Mouse (Mus musculus): ENCODE results near the gene Slc25a25. TPM values are rescaled to one million over a fixed set of nuclear protein-coding genes. Genes with fewer than 3 reads are reported as not detected.

Slc25a25 gene
- polyA plus RNA-seq, 1 experiment from 2014 or later = 47.7 TPM

DNA sequence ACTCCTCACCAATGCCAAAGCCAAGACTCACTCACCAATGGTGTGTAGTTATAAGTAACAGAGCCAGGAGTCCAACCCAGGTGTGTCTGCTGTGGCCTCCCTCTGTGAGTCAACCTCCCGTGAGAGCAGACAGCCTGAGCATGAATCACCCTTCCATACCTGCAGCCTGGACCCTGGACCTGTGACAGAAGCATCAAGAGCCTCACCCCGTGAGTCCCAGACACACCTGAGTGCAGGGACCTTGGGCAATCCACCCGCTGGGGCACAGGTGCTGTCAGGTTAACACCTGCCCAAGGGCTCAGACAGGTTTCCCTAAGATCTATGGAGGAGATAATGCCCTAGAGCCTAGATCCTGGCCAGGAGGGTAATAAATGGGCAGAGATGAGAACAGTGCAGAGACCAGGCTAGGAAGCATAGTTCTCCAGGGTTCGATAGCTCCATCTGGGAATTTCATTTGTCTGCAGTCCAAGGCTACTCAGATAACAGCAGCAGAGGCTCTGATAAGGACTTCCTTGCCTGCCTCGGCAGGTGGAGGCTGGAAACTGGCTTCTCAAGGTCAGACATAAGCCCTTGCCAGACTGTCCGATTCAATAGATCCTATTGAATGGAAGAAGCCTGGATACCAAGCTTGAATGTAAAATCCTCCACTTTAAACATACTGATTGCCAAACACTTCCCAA, 19.9 kb upstream of the Slc25a25 start:
- H3K4me3 ChIP-seq (replicated peaks; ENCODE audit: low read length) = no peak overlapping the region
- no peak overlapping the region for H3K27ac ChIP-seq (ENCODE audit: low read length)
- ATAC-seq = no peak
- WGBS = 86% methylated on average over 6 of the region's 6 CpGs
- H3K4me2 ChIP-seq (ENCODE audit: low read length) = no peak overlapping the region
- H3K4me1 ChIP-seq (replicated peaks; ENCODE audit: control insufficient read depth, insufficient read depth, low read length) = no peaks in the 10 kb centered on the region
- H3K9ac ChIP-seq (replicated peaks; ENCODE audit: low read depth, low read length) = no peak overlapping the region
- H3K36me3 ChIP-seq (ENCODE audit: control insufficient read depth, insufficient read depth) = no peaks in the 10 kb centered on the region
- no peaks in the 10 kb centered on the region for H3K9me3 ChIP-seq (ENCODE audit: control insufficient read depth, low read length)
- no peaks in the 10 kb centered on the region for H3K27me3 ChIP-seq (replicated peaks; ENCODE audit: control insufficient read depth, insufficient read depth, low read length)

DNA sequence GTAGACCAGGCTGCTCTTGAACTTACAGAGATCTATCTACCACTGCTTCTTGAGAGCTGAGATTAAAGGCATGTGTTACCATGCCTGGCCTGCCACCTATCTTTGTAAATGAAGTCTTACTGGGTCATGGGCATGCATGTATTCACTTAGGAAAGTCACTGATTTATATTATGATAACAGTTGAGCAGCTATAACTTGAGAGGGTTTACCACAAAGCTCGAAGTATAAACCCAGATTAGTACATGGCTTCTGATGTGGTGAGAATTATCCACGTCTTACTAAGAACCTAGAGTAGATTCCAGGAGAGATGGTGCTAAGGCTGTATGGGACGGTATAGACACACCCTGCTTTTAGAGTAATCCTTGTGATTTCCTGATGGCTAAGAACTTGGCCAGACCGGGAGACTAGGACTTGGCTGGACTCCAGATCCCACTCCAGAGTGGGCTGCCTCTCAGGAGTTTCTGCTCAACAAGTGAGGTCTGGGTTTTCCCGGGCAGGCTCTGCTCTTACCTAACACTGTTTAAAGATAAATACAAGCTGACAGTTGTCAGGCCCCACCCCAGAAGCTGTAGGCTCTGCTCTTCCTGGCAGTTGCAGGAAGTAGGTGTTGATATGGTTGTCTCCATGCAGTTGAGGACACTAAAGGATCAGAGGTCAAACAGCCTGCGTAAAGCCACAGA, 13.1 kb upstream of the Slc25a25 start:
- H3K36me3 ChIP-seq (ENCODE audit: control insufficient read depth, insufficient read depth) = no peaks in the 10 kb centered on the region
- 0 out of 2 replicates have a peak, but pooled peaks cover 3% of the 10 kb centered on the region for H3K27me3 ChIP-seq (replicated peaks; ENCODE audit: control insufficient read depth, insufficient read depth, low read length)
- WGBS = 72% methylated on average over 6 of the region's 6 CpGs
- no peak overlapping the region for H3K4me2 ChIP-seq (ENCODE audit: low read length)
- no peak overlapping the region for H3K9ac ChIP-seq (replicated peaks; ENCODE audit: low read depth, low read length)
- no peak overlapping the region for H3K27ac ChIP-seq (ENCODE audit: low read length)
- no peaks in the 10 kb centered on the region for H3K9me3 ChIP-seq (ENCODE audit: control insufficient read depth, low read length)
- H3K4me1 ChIP-seq (replicated peaks; ENCODE audit: control insufficient read depth, insufficient read depth, low read length) = no peaks in the 10 kb centered on the region
- no peak overlapping the region for H3K4me3 ChIP-seq (replicated peaks; ENCODE audit: low read length)
- no peak for ATAC-seq

DNA sequence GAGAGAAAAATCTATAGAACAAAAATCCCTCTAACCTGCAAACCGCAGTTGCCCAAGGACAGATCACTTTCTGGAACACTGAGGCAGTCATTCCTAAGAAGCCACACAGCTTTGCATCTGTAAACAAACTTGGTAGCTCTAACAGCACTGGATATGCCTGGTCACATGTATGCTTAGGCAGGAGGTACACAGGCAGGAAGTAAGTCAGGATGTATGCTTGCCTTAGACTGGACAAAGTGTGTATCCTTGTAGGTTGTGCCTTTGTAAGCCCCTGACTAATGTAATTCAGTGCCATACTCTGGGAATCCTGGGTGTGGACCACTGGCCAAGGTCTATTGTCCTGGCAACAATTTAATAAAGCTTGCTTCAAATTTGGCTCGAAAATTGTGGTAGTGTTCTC, 12.5 kb upstream of the Slc25a25 start:
- 74% methylated on average over 2 of the region's 2 CpGs for WGBS
- no peak overlapping the region for H3K27ac ChIP-seq (ENCODE audit: low read length)
- H3K9me3 ChIP-seq (ENCODE audit: control insufficient read depth, low read length) = no peaks in the 10 kb centered on the region
- no peak overlapping the region for H3K4me2 ChIP-seq (ENCODE audit: low read length)
- no peak overlapping the region for H3K4me3 ChIP-seq (replicated peaks; ENCODE audit: low read length)
- no peak overlapping the region for H3K9ac ChIP-seq (replicated peaks; ENCODE audit: low read depth, low read length)
- H3K27me3 ChIP-seq (replicated peaks; ENCODE audit: control insufficient read depth, insufficient read depth, low read length) = 0 out of 2 replicates have a peak, but pooled peaks cover 3% of the 10 kb centered on the region
- H3K4me1 ChIP-seq (replicated peaks; ENCODE audit: control insufficient read depth, insufficient read depth, low read length) = no peaks in the 10 kb centered on the region
- H3K36me3 ChIP-seq (ENCODE audit: control insufficient read depth, insufficient read depth) = no peaks in the 10 kb centered on the region
- ATAC-seq = no peak

DNA sequence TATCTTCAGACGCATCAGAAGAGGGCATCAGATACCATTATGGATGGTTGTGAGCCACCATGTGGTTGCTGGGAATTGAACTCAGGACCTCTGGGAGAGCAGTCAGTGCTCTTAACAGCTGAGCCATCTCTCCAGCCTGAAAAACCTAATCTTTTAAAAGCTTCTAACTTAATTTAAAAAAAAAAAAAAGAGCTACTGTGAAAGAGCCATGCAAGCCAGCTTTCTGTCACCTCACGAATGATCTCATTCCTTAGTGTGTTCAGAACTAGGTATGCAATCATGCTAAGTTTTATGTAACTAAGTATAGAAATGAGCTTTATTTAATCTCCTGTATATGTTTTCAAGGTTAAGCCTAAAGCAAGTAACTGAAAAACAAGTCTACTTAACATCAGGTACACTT, 8.4 kb upstream of the Slc25a25 start:
- Histone ChIP-seq H3K27me3 (replicated peaks; ENCODE audit: control insufficient read depth, insufficient read depth, low read length) (0 out of 2 replicates have a peak, but pooled peaks cover 3% of the 10 kb centered on the region), H3K4me1 (replicated peaks; ENCODE audit: control insufficient read depth, insufficient read depth, low read length) (no peaks in the 10 kb centered on the region), H3K36me3 (ENCODE audit: control insufficient read depth, insufficient read depth) (no peaks in the 10 kb centered on the region; the same call in 1 of the 2 replicates), H3K9ac (replicated peaks; ENCODE audit: low read depth, low read length) (no peak overlapping the region), H3K4me3 (replicated peaks; ENCODE audit: low read length) (no peak overlapping the region), H3K27ac (ENCODE audit: low read length) (no peak overlapping the region), H3K9me3 (ENCODE audit: control insufficient read depth, low read length) (no peaks in the 10 kb centered on the region), H3K4me2 (ENCODE audit: low read length) (no peak overlapping the region)
- WGBS = 91% methylated on average over 2 of the region's 2 CpGs
- ATAC-seq = no peak

DNA sequence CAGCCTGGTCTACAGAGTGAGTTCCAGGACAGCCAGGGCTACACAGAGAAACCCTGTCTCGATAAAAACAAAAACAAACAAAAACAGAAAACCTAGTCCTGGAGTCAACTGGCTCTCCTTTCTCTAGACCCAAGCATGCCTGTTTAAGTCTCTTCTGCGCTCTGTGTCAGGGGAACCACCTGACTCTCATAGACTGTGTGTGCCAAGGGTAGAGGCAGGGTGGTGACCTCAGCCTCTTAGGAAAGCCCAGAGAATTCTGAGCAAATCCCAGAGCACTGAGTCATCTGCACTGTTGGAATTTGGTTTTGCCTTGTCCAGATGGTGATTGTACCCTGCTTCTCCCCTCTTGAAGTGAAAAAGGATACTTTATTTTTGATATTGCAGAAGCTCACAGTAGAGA, 7.1 kb upstream of the Slc25a25 start:
- Histone ChIP-seq H3K9me3 (ENCODE audit: control insufficient read depth, low read length) (no peaks in the 10 kb centered on the region), H3K27me3 (replicated peaks; ENCODE audit: control insufficient read depth, insufficient read depth, low read length) (0 out of 2 replicates have a peak, but pooled peaks cover 3% of the 10 kb centered on the region)
- WGBS = 87% methylated on average over 2 of the region's 2 CpGs

DNA sequence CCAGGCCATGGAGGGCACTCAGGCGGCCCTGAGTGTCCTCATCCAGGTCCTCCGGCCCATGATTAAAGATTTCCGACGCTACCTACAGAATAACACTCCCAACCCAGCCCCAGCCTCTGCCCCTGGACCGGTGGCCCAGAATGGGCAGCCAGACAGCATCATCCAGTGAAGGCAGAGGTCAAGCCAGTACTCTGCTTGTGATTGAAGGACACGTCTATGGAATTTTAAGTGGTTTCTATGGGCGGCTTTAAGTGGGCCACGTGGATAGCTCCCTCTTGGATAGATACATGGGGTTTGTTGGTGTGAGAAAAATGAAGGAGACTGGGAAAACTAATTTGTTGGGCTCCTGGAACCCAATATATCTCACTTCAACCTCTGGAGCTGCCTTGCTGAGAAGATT, 3.9 kb upstream of the Slc25a25 start:
- Histone ChIP-seq H3K4me3 (replicated peaks; ENCODE audit: low read length) (no peak overlapping the region), H3K9me3 (ENCODE audit: control insufficient read depth, low read length) (no peaks in the 10 kb centered on the region), H3K4me1 (replicated peaks; ENCODE audit: control insufficient read depth, insufficient read depth, low read length) (peaks cover 20% of the 10 kb centered on the region), H3K4me2 (ENCODE audit: low read length) (no peak overlapping the region), H3K27ac (ENCODE audit: low read length) (no peak overlapping the region), H3K36me3 (ENCODE audit: control insufficient read depth, insufficient read depth) (no peaks in the 10 kb centered on the region; the same call in 1 of the 2 replicates), H3K9ac (replicated peaks; ENCODE audit: low read depth, low read length) (no peak overlapping the region), H3K27me3 (replicated peaks; ENCODE audit: control insufficient read depth, insufficient read depth, low read length) (no peaks in the 10 kb centered on the region)
- no peak for ATAC-seq
- WGBS = 94% methylated on average over 8 of the region's 8 CpGs

More for the DNA sequence above, 7.1 kb upstream of the Slc25a25 start:
- no peak for ATAC-seq
- no peak overlapping the region for H3K9ac ChIP-seq (replicated peaks; ENCODE audit: low read depth, low read length)
- no peak overlapping the region for H3K27ac ChIP-seq (ENCODE audit: low read length)
- H3K36me3 ChIP-seq (ENCODE audit: control insufficient read depth, insufficient read depth) = no peaks in the 10 kb centered on the region; the same call in 1 of the 2 replicates
- peaks cover 1% of the 10 kb centered on the region; the same call in 1 of the 2 replicates for H3K4me1 ChIP-seq (replicated peaks; ENCODE audit: control insufficient read depth, insufficient read depth, low read length)
- H3K4me3 ChIP-seq (replicated peaks; ENCODE audit: low read length) = no peak overlapping the region
- no peak overlapping the region for H3K4me2 ChIP-seq (ENCODE audit: low read length)

DNA sequence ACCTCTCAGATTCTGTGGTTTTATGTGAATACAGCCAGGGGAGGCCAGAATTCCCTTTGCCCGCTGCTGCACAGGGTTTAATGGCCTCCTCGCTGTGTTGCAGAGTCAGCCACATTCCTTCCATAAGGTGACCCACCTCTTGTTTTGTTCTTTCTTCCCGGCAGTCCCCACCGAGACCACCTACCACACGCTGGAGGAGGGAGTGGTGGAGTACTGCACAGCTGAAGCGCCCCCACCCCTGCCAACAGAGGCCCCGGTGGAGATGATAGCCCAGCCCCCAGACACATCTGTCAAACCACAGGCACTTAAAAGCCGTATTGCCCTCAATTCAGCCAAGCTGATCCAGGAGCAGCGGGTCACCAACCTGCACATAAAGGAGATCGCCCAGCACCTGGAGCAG, 3.4 kb upstream of the Slc25a25 start:
- Histone ChIP-seq H3K4me2 (ENCODE audit: low read length) (no peak overlapping the region), H3K27ac (ENCODE audit: low read length) (no peak overlapping the region), H3K4me1 (replicated peaks; ENCODE audit: control insufficient read depth, insufficient read depth, low read length) (peaks cover 25% of the 10 kb centered on the region), H3K27me3 (replicated peaks; ENCODE audit: control insufficient read depth, insufficient read depth, low read length) (no peaks in the 10 kb centered on the region), H3K9ac (replicated peaks; ENCODE audit: low read depth, low read length) (no peak overlapping the region), H3K36me3 (ENCODE audit: control insufficient read depth, insufficient read depth) (no peaks in the 10 kb centered on the region; the same call in 1 of the 2 replicates), H3K4me3 (replicated peaks; ENCODE audit: low read length) (no peak overlapping the region), H3K9me3 (ENCODE audit: control insufficient read depth, low read length) (no peaks in the 10 kb centered on the region)
- no peak for ATAC-seq
- 89% methylated on average over 10 of the region's 10 CpGs for WGBS

DNA sequence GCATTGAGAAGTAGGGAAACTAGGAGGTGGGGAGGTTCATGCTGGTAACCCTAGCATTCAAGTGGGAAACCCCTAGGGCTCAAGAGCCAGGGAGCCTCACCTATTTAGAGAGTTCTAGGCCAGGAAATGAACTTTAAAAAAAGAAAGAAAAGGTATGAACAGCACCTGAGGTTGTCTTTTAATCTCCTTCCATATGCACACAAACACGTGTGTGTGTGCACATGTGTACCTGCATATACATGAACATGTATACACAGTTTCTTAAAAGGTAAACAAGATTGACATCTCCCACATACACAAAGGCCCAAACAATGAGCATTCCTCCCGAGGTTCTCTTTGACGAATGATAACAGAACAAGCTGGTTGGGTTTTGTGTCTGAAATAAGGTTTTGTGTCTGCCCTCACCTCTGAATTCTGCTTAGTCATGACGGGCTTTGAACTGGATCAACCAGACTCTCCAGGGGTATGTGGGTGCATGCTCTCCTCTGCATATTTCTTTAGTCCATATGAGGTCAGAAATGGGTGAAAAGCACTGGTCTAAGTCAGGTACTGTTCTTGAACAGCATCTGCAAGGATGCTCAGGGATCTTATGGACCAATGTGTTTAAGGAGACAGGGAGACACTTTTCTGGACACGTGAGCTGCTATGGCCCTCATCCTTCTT, 2.5 kb upstream of the Slc25a25 start:
- Histone ChIP-seq H3K9me3 (ENCODE audit: control insufficient read depth, low read length) (no peaks in the 10 kb centered on the region), H3K9ac (replicated peaks; ENCODE audit: low read depth, low read length) (no peak overlapping the region), H3K4me2 (ENCODE audit: low read length) (no peak overlapping the region), H3K36me3 (ENCODE audit: control insufficient read depth, insufficient read depth) (no peaks in the 10 kb centered on the region; the same call in 1 of the 2 replicates), H3K27me3 (replicated peaks; ENCODE audit: control insufficient read depth, insufficient read depth, low read length) (no peaks in the 10 kb centered on the region), H3K4me1 (replicated peaks; ENCODE audit: control insufficient read depth, insufficient read depth, low read length) (peaks cover 27% of the 10 kb centered on the region), H3K4me3 (replicated peaks; ENCODE audit: low read length) (no peak overlapping the region), H3K27ac (ENCODE audit: low read length) (no peak overlapping the region)
- 83% methylated on average over 5 of the region's 5 CpGs for WGBS
- no peak for ATAC-seq

DNA sequence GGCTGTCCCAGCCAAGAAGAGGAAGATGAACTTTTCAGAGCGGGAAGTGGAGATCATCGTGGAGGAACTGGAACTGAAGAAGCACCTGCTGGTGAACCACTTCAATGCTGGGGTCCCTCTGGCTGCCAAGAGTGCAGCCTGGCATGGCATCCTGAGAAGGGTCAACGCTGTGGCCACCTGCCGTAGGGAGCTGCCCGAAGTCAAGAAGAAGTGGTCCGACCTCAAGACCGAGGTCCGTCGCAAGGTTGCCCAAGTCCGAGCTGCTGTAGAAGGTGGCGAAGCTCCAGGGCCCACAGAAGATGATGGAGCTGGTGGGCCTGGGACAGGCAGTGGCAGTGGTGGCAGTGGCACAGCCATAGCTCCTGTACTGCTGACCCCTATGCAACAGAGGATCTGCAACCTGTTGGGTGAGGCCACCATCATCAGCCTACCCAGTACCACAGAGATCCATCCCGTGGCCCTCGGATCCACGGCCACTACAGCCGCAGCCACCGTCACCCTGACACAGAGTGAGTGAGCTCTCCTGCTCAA, 1.3 kb upstream of the Slc25a25 start:
- Histone ChIP-seq H3K36me3 (ENCODE audit: control insufficient read depth, insufficient read depth) (no peaks in the 10 kb centered on the region; the same call in 1 of the 2 replicates), H3K9me3 (ENCODE audit: control insufficient read depth, low read length) (no peaks in the 10 kb centered on the region), H3K27ac (ENCODE audit: low read length) (peak overlapping the region; percentile 99), H3K27me3 (replicated peaks; ENCODE audit: control insufficient read depth, insufficient read depth, low read length) (no peaks in the 10 kb centered on the region), H3K4me2 (ENCODE audit: low read length) (peak overlapping the region; percentile 58), H3K4me1 (replicated peaks; ENCODE audit: control insufficient read depth, insufficient read depth, low read length) (peaks cover 27% of the 10 kb centered on the region), H3K9ac (replicated peaks; ENCODE audit: low read depth, low read length) (peak overlapping the region; percentile 40), H3K4me3 (replicated peaks; ENCODE audit: low read length) (peak overlapping the region; percentile 78)
- 94% methylated on average over 16 of the region's 16 CpGs for WGBS
- ATAC-seq = no peak
